Mouse (Mus musculus) kidney, postnatal 25 days (tissue): ENCODE measurements around the gene Figla.

ENCODE experiments used
- DNase-seq, 2 experiments: peaks; one replicate each; pipeline ENCODE4 v3.0.0; 2021; ENCODE audit warnings: mixed read lengths in 2 of 2

The Figla gene

DNA sequence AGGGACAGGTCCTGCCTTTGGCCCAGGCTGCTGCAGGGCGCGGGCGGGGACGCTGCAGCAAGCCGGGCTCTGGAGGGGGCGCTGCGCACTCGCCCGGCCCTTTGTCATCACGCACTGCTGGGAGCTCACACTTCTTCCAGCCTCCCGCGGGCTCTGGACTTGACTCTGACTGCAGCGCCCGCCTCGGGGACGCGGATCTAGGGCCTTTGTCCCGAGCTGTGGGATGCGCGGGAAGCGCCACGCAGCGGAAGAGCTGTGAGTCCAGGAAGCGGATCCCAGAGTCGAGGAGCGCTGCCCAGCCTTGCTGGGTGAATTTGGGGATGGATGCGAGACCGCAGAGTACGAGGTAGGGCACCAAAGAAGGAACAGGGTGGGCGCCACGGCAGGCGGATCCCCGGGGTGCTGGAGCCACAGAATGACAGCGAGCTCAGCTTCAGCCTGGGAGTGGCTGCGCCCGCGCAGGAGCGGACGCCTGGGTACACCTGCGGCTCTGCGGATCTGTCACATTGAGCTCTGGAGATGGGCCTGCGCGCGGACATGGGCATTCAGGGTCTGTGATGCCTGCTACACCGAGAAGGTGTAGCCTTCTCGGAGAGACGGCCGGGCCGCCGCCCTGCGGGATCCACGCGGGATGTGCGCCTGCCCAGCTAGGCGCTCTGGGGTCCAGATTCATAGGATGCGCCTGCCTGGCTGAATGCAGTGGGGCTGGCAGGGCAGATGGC is 12.8 kb downstream of the Figla start, which contains the start of gene Add2:
Add2 (plus strand) TSS at position 81 of the 722 bp plus-strand sequence.
- no peak for DNase-seq

GRCm38 (mm10) chr6:86029323-86029713 is 13.3 kb downstream of the Figla start:
- DNase-seq, result no peak

GRCm38 (mm10) chr6:86031527-86031926 is 15.6 kb downstream of the Figla start:
- DNase-seq, result no peak

GRCm38 (mm10) chr6:86033635-86034034 is 17.7 kb downstream of the Figla start:
- DNase-seq, result no peak

DNA sequence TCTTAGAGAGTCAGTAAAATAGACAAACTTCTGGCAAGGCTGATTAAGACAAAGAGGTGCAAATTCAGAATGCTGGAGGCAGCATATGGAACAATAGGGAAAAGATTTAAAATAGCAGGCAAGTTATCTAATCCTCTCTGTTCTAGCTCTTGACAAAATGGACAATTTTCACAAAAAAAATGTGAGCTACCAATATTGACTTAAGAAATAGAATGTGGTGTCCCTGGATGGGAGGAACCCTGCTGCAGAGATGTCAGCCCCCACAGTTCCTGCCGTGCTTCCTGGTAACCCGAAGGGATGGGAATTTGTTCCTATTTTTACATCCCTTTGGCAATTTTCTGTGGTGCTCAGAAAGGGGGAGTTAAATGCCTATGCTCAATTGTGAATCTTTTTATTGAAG is 22.9 kb downstream of the Figla start:
- no peak for DNase-seq

GRCm38 (mm10) chr6:86040140-86040539 is 24.2 kb downstream of the Figla start:
- DNase-seq, result no peak

DNA sequence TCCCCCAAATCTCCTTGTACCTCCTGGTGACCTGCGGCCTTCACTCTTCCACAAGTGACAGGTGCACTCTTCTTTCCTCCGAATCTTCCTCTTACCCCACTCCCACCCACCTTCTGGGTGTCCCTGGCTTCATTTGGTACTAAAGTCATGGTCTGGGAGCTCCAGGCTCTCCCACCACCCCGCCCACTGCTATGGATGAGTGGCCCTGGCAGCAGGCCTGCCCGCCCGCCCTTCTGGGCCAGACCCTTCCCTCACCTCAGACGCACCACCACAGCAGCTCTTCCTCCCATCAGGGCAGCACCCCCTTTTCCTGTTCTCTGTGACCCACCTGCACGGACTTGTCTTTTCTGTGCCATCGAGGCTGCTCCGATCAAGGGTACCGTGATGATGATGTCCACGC is 31.5 kb downstream of the Figla start:
- no peak for DNase-seq

DNA sequence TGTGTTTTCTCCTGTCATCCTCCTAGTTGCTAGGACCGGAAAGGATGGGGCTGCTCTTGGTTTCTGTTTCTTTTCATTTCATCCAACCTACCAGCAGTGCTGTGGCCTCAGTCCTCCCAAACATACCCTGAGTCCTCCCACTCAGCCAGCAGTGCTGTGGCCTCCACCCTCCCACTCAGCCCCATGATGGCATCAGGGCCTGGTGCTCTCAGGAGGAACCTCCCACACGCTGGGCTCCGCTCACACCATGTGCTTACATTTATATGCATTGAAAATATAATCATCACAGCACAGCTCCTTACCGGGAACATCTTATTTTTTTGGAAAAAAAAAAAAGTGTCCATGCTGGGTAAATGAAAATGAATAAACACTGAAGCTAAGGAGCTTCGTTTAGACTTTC is 32.5 kb downstream of the Figla start:
- no peak for DNase-seq

GRCm38 (mm10) chr6:86050586-86051268 is 34.8 kb downstream of the Figla start:
- DNase-seq, result no peak

GRCm38 (mm10) chr6:86052032-86052459 is 36.1 kb downstream of the Figla start:
- no peak for DNase-seq

- no peak for DNase-seq
Measured at GRCm38 (mm10) chr6:86052556-86052955, 36.6 kb downstream of the Figla start.

DNA sequence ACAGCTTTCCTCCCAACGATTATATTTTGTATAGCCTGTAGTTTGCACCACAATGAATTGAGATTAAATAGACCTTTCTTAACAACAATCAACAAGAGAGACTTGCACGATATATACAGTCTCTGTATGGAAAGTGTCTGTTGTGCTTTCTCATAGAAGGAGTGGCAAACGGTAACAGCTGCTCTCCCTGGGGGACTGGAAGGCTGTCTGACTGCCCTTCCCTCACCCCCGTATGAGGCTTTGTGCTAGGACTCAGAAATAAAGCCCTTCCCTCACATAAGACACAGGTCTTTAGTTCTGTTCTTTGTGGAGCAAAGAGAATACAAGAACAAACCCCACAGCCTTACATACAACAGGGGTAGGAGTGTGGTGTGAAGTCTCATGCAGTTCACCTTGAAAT is 37.1 kb downstream of the Figla start:
- DNase-seq, result no peak

DNA sequence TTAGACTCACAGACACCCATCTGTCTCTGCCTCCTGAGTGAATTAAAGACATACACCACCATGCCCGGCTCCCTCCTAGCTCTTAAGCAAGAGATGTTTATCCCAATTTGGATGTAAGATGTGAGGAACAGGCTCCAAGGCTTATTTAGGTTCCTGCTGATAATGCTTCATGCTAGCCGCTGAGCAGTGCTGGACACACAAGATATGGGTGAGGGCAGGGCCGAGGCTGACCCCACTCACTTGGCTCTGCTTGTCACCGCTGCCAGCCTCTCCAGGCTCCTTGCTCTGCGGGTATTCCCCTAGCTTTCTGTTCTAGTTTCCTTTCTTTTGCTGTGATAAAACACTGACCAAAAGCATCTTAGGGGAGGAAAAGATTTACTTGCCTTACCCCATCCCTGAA is 37.6 kb downstream of the Figla start:
- DNase-seq, result no peak

GRCm38 (mm10) chr6:86058475-86058874 is 42.5 kb downstream of the Figla start:
- DNase-seq, result no peak

- no peak for DNase-seq
Measured at GRCm38 (mm10) chr6:86059151-86059853, 43.3 kb downstream of the Figla start.

DNA sequence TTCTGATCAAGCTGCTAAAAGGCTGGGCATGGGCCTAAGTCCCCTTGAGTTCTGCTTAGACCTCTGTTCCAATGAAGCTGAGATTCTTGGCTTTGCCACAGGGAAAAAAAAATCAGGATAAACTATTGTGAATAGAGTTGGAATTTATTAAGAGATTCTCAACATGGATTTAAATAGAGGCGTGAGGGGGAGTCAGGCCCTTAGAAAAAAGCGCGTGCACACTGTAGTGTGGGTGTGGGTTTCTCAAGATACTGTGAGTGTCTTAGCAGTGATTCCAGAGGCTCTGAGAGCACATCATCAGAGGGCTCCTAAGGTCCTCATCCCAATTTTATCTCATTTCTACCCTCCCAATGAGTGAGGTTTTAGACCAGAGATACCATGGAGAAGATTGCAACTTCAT is 44.2 kb downstream of the Figla start:
- no peak for DNase-seq

- DNase-seq, result no peak
Measured at GRCm38 (mm10) chr6:86062226-86062625, 46.3 kb downstream of the Figla start.

DNA sequence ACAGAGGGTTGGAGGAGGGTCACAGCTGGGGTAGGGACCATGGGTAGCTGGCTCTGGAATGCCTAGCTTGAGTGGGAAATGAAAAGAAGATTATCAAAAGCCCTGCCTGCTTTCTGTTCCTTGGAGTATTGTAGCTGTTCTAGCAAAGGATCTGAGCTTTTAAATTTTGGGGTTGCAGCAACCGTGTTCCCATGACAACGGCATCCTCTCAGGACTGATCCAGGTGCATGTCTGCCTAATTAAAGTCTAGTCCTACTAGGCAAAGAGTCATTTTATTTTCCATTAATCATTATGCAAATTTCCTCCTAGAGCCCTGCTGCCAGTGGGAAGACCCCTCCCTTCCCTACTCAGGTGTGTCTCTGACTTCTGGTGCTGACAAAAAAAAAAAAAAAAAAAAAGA is 46.7 kb downstream of the Figla start:
- DNase-seq, result no peak

DNA sequence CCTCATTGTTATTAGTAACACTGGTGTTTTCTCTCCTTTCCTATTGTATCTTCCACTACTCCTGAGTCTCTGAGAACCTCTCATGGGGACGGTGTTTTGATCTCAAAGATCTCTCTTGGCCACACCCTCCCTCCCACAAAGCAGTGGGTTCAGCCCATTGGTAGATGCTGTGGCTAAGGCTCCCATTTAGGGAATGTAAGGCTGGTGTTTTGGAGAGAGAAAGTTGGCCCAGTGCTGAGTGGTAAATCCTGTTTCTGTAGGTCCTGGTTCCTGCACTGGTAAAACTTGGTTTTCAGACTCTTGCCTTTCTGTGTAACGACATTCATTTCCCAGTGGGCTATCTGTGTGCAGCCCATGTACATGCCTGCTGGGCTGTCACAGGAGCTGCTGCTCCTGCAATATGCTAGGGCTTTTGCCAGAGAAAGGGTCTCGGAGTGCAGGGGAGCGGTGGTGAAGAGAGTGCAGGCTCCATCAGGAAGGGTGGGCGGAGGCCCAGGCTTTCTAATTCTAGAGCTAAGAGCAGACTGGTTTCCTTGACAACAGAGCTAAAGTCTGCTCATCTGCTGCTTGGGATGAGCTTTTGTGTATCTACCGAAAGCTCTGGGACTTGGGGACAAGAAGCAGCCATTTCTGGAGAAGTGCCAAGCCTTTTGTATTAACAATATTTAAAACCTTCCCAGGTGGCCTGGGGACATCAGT is 48.5 kb downstream of the Figla start:
- no peak for DNase-seq

GRCm38 (mm10) chr6:86066727-86067126 is 50.8 kb downstream of the Figla start:
- DNase-seq, result no peak

DNA sequence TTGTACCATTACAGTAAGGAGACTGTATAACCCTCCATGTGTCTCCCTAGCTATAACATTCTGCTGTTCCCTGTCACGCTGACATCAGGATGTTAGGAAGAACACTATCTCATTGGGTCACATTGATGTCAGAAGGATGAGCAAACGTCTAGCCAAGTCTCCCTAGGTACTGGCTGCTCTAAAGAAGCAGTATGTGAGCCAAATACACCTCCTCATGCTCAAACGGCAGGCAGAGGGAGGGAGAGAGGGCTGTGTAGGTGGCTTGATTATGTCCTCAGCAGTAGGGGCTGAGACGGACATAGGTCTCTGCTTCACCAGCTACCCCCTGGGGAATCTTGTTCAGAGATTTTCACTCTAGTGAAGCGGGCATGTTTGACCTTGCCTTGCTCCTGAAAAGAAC is 51.2 kb downstream of the Figla start:
- DNase-seq, result no peak

DNA sequence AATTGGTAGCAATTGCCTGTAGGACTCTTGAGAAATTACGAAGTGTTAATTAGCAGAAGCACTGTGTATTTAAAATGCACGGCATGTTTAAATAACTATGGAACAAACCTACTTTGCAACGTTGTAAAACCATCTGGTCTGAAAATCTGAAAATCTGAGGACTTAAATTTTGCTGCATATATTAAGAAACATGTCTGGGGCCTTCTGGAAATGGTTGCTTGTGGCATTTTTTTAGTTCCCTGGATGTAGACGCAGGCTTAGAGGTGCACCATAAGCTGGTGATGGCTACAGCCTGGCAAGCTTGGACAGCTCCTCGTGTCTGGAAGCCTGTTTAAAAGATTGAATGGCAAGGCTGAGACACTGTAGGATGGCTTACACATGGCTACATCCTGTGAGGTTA is 53.0 kb downstream of the Figla start:
- no peak for DNase-seq

GRCm38 (mm10) chr6:86069856-86070255 is 53.9 kb downstream of the Figla start:
- no peak for DNase-seq
